12 mouse cellular contexts compared by ENCODE assay signal in genomic region chr11:64438909-64439308, GRCm38 (mm10). TPM values are rescaled to one million over a fixed set of nuclear protein-coding genes. Genes with fewer than 3 reads are reported as not detected.
DNase-seq lines count a peak whose midpoint lies in the region; ATAC-seq and TF ChIP-seq lines count a peak whose summit lies in the region.
"Had no signal": no experiment of that assay in that cellular context is flagged by ENCODE, and none has a peak within 500 bp of the region (broad histone marks: within the 10 kb centered on the region; RNA-seq: fewer than 3 reads in every experiment).

No protein-coding gene starts in this region.

- no peak overlapping the region for H3K4me2 ChIP-seq in liver, embryonic 11.5 days
- H3K4me2 ChIP-seq in stomach, postnatal 0 days (replicated peaks; ENCODE audit: low read depth), result no peak overlapping the region
- H3K4me2 ChIP-seq: liver, embryonic 15.5 days had no signal

- peak; percentile 19 for TF ChIP-seq CTCF in heart, adult 2 months (IDR thresholded peaks at IDR 0.05)
- peak; percentile 63 for TF ChIP-seq CTCF in stomach, postnatal 0 days (IDR thresholded peaks at IDR 0.05; ENCODE audit: low read depth)

- intact Hi-C loops in heart, adult 2 months (cut with DNase I), result no loop called here

- ATAC-seq in liver, embryonic 11.5 days (replicated peaks; ENCODE audit: low FRiP score), result no peak
- no peak for ATAC-seq in stomach, postnatal 0 days (ENCODE audit: low FRiP score, low TSS enrichment)

- DNase-seq in heart, adult 2 months, result no peak
- no peak for DNase-seq in heart, adult 9 months (ENCODE audit: low spot score in 2 of 2)
- peak; percentile 9 for DNase-seq in liver
- DNase-seq in liver, embryonic 11.5 days (ENCODE audit: low spot score), result no peak
- peak; percentile 40 for DNase-seq in thymus, postnatal 4 days
- no peak for DNase-seq in thymus, postnatal 25 days
- no peak for DNase-seq in stomach, postnatal 0 days (ENCODE audit: low spot score)
- DNase-seq in layer of hippocampus, adult 18-20 months (ENCODE audit: low spot score in 2 of 2), result no peak
- DNase-seq: cerebellum, adult 9-10 months; gastrocnemius, postnatal 25 days; heart, postnatal 4 days had no signal

- H3K79me2 ChIP-seq in heart, adult 2 months (replicated peaks; ENCODE audit: control insufficient read depth, insufficient read depth, low read length), result no peaks in the 10 kb centered on the region

- WGBS in heart, adult 2 months, result 48% methylated on average over 3 of the region's 3 CpGs
- 31% methylated on average over 3 of the region's 3 CpGs for WGBS in liver, embryonic 11.5 days
- WGBS in stomach, postnatal 0 days, result 45% methylated on average over 3 of the region's 3 CpGs

- no peak overlapping the region for H3K27ac ChIP-seq in heart, adult 2 months
- H3K27ac ChIP-seq in liver, embryonic 11.5 days (ENCODE audit: low read depth, low read length), result no peak overlapping the region
- H3K27ac ChIP-seq in stomach, postnatal 0 days (replicated peaks), result no peak overlapping the region
- H3K27ac ChIP-seq: liver, embryonic 15.5 days had no signal

- peaks cover 9% of the 10 kb centered on the region for H3K27me3 ChIP-seq in heart, adult 2 months (ENCODE audit: control insufficient read depth, insufficient read depth, low read length)
- H3K27me3 ChIP-seq in liver, embryonic 11.5 days (replicated peaks; ENCODE audit: control insufficient read depth, insufficient read depth, low read length), result peaks cover 24% of the 10 kb centered on the region
- no peaks in the 10 kb centered on the region for H3K27me3 ChIP-seq in stomach, postnatal 0 days (ENCODE audit: control insufficient read depth, insufficient read depth, low read length)

- H3K4me3 ChIP-seq in heart, adult 2 months, result no peak overlapping the region
- H3K4me3 ChIP-seq in liver, embryonic 11.5 days (ENCODE audit: low read depth, low read length), result no peak overlapping the region
- H3K4me3 ChIP-seq in stomach, postnatal 0 days (ENCODE audit: low read depth, low read length), result no peak overlapping the region
- H3K4me3 ChIP-seq: liver, embryonic 15.5 days had no signal

- no peak for TF ChIP-seq POLR2A in heart, adult 2 months (IDR thresholded peaks at IDR 0.05; ENCODE audit: insufficient read depth, low read depth, low read length)

- no peak for TF ChIP-seq EP300 in heart, adult 2 months (IDR thresholded peaks at IDR 0.05; ENCODE audit: insufficient read depth, low read depth, low read length)
- TF ChIP-seq EP300 in stomach, postnatal 0 days (optimal IDR thresholded peaks at IDR 0.05), result no peak

- no peaks in the 10 kb centered on the region for H3K9me3 ChIP-seq in liver, embryonic 11.5 days (ENCODE audit: control insufficient read depth, low read length)
- H3K9me3 ChIP-seq in stomach, postnatal 0 days (ENCODE audit: control insufficient read depth, low read length), result no peaks in the 10 kb centered on the region
- H3K9me3 ChIP-seq: liver, embryonic 15.5 days had no signal

- no peak overlapping the region for H3K9ac ChIP-seq in heart, adult 2 months (ENCODE audit: low read depth, low read length)
- no peak overlapping the region for H3K9ac ChIP-seq in liver, embryonic 11.5 days (ENCODE audit: low read depth, low read length)
- H3K9ac ChIP-seq in stomach, postnatal 0 days (ENCODE audit: low read length), result no peak overlapping the region
- H3K9ac ChIP-seq: liver, embryonic 15.5 days had no signal

- H3K4me1 ChIP-seq in heart, adult 2 months (ENCODE audit: control insufficient read depth, insufficient read depth, low read length), result no peaks in the 10 kb centered on the region; the same call in 1 of the 2 replicates
- H3K4me1 ChIP-seq in liver, embryonic 11.5 days (replicated peaks; ENCODE audit: control insufficient read depth, insufficient read depth, low read length), result no peaks in the 10 kb centered on the region
- H3K4me1 ChIP-seq in stomach, postnatal 0 days (replicated peaks; ENCODE audit: control insufficient read depth, insufficient read depth), result peaks cover 2% of the 10 kb centered on the region; the same call in 1 of the 2 replicates

- H3K36me3 ChIP-seq in heart, adult 2 months (ENCODE audit: control insufficient read depth, insufficient read depth, low read length), result no peaks in the 10 kb centered on the region
- no peaks in the 10 kb centered on the region for H3K36me3 ChIP-seq in liver, embryonic 11.5 days (ENCODE audit: control insufficient read depth, insufficient read depth, low read length)
- H3K36me3 ChIP-seq in stomach, postnatal 0 days (ENCODE audit: control insufficient read depth, insufficient read depth, low read length), result no peaks in the 10 kb centered on the region
- H3K36me3 ChIP-seq: liver, embryonic 15.5 days had no signal

RNA-seq across cellular contexts. Expression of gene F930015N05Rik, which starts 2.5 kb away (rescaled TPM):
- under 1 TPM in 1 of 2 experiments, not detected in 1; 0.20 TPM for total RNA-seq in heart, adult 2 months (2021)
- 0.20 TPM in 1 of 2 replicates, not detected in the other for polyA plus RNA-seq in heart, adult 2 months (2012; rRNA removed)
- 0.49 and 0.91 TPM in 2 replicates for polyA plus RNA-seq in liver, embryonic 11.5 days (2014; fragmentation: Nextera tagmentation; extraction: Ambion mirVana)
- 0.27 and 0.41 TPM in 2 replicates for polyA plus RNA-seq in stomach, postnatal 0 days (2015; fragmentation: Nextera tagmentation; extraction: Ambion mirVana)
- 1 to 10 TPM in 1 of 2 experiments, under 1 TPM in 1; 0.20 to 1.2 TPM for total RNA-seq in layer of hippocampus, adult 18-20 months (2021)
- total RNA-seq: gastrocnemius, postnatal 25 days; heart, postnatal 4 days had no signal
- polyA plus RNA-seq: liver, embryonic 15.5 days had no signal

RNA-seq across cellular contexts. Expression of gene Hs3st3a1, which starts 3.8 kb away (rescaled TPM):
- under 1 TPM; 0.31 to 0.45 TPM for total RNA-seq in heart, adult 2 months (2021)
- polyA plus RNA-seq in heart, adult 2 months (2012; rRNA removed), result 0.32 and 0.35 TPM in 2 replicates
- 1.6 and 1.9 TPM in 2 replicates for polyA plus RNA-seq in liver, embryonic 11.5 days (2014; fragmentation: Nextera tagmentation; extraction: Ambion mirVana)
- polyA plus RNA-seq in stomach, postnatal 0 days (2015; fragmentation: Nextera tagmentation; extraction: Ambion mirVana), result 0.28 and 0.30 TPM in 2 replicates
- total RNA-seq in layer of hippocampus, adult 18-20 months (2021), result 1 to 10 TPM in 1 of 2 experiments, under 1 TPM in 1; 0.45 to 1.0 TPM

Comparison
In these comparisons a context has a peak if more than half of its experiments do, and no peak if none do; other contexts are left out.
1. DNase-seq: peak in liver (single experiment) and thymus, postnatal 4 days (single experiment); none in heart, adult 2 months (0 of 2), heart, adult 9 months (0 of 2), liver, embryonic 11.5 days (single experiment), thymus, postnatal 25 days (single experiment), stomach, postnatal 0 days (single experiment) and layer of hippocampus, adult 18-20 months (0 of 2).